Mouse (Mus musculus): ENCODE measurements around the gene Nop56.

The Nop56 gene

GRCm38 (mm10) chr2:130274149-130274861 is at the start of gene Nop56:
Gene Nop56, plus strand, starts transcription at chr2:130274430.
- peak; percentile 98 to 99 for DNase-seq

- DNase-seq: peak in 1 of 2 experiments; percentile 10
Observed at GRCm38 (mm10) chr2:130246912-130247311, 27.3 kb upstream of the Nop56 start.

GRCm38 (mm10) chr2:130248226-130248625 is 26.0 kb upstream of the Nop56 start:
- no peak for DNase-seq

- DNase-seq: no peak
Observed at GRCm38 (mm10) chr2:130256762-130257161, 17.5 kb upstream of the Nop56 start.

GRCm38 (mm10) chr2:130260822-130261221 is 13.4 kb upstream of the Nop56 start:
- no peak for DNase-seq

- DNase-seq: no peak
Observed at GRCm38 (mm10) chr2:130261914-130262313, 12.3 kb upstream of the Nop56 start.

- no peak for DNase-seq
Observed at GRCm38 (mm10) chr2:130262398-130262797, 11.8 kb upstream of the Nop56 start.

- DNase-seq: no peak
Observed at GRCm38 (mm10) chr2:130265520-130265919, 8.7 kb upstream of the Nop56 start.

GRCm38 (mm10) chr2:130268074-130268473 is 6.2 kb upstream of the Nop56 start:
- DNase-seq: no peak

- DNase-seq: no peak
Observed at GRCm38 (mm10) chr2:130273732-130274131, 498 bp upstream of the Nop56 start.

GRCm38 (mm10) chr2:130274862-130275261 is 632 bp downstream of the Nop56 start:
- no peak for DNase-seq

- DNase-seq: peak; percentile 12 to 17
Observed at GRCm38 (mm10) chr2:130275649-130276048, 1.4 kb downstream of the Nop56 start.

GRCm38 (mm10) chr2:130279600-130280091 is 5.4 kb downstream of the Nop56 start:
- no peak for DNase-seq

- no peak for DNase-seq
Observed at GRCm38 (mm10) chr2:130280224-130280623, 6.0 kb downstream of the Nop56 start.

GRCm38 (mm10) chr2:130280818-130281217 is 6.6 kb downstream of the Nop56 start:
- no peak for DNase-seq

GRCm38 (mm10) chr2:130283854-130284654 is 9.8 kb downstream of the Nop56 start, which contains the start of gene Idh3b:
Gene Idh3b, minus strand, starts transcription at chr2:130284547.
- peak; percentile 86 to 90 for DNase-seq

GRCm38 (mm10) chr2:130289086-130289485 is 14.9 kb downstream of the Nop56 start:
- no peak for DNase-seq

GRCm38 (mm10) chr2:130291434-130291833 is 17.2 kb downstream of the Nop56 start:
- peak; percentile 50 to 71 for DNase-seq

GRCm38 (mm10) chr2:130293009-130293408 is 18.8 kb downstream of the Nop56 start:
- DNase-seq: no peak

GRCm38 (mm10) chr2:130293486-130293885 is 19.3 kb downstream of the Nop56 start:
- no peak for DNase-seq

- DNase-seq: no peak
Observed at GRCm38 (mm10) chr2:130294218-130294935, 20.1 kb downstream of the Nop56 start.

- DNase-seq: peak; percentile 40 to 42
Observed at GRCm38 (mm10) chr2:130294936-130295277, 20.7 kb downstream of the Nop56 start, which contains the start of gene Ebf4. Gene Ebf4, plus strand, starts transcription at chr2:130295169.
